Mouse (Mus musculus) neutrophil, adult 59 days (primary cell): ENCODE results near the gene Kif21b. TPM values are rescaled to one million over a fixed set of nuclear protein-coding genes. Genes with fewer than 3 reads are reported as not detected.

Source experiments
- total RNA-seq, 2 experiments: library from RNA; stranded (reverse); gene quantifications; 1 replicate in 1 of 2; 2 replicates in 1 of 2; pipeline ENCODE4 v1.2.4; 2023

The Kif21b gene
- total RNA-seq, result 100 to 1,000 TPM; 179 to 181 TPM

GRCm38 (mm10) chr1:136130951-136131558 is at the start of gene Kif21b:
Gene Kif21b, plus strand, starts transcription at chr1:136131389.

GRCm38 (mm10) chr1:136212803-136213202 is 81.6 kb downstream of the Kif21b start, which contains the start of gene Mroh3:
Gene Mroh3, minus strand, starts transcription at chr1:136212828.

Other genes starting within 250 kb of the Kif21b start
- gene Pkp1, start 212.2 kb upstream of the Kif21b start, total RNA-seq, result not detected
- not detected for gene Igfn1, start 125.0 kb upstream of the Kif21b start, total RNA-seq
- 1 to 10 TPM; 1.5 to 4.4 TPM for gene Tmem9, start 123.2 kb upstream of the Kif21b start, total RNA-seq
- gene Ascl5, start 80.6 kb upstream of the Kif21b start, total RNA-seq, result not detected
- under 1 TPM in 1 of 2 experiments, not detected in 1; 0.76 TPM for gene Cacna1s, start 78.6 kb upstream of the Kif21b start, total RNA-seq
- not detected for gene Mroh3, start 81.4 kb downstream of the Kif21b start, total RNA-seq
- gene Inava, start 102.9 kb downstream of the Kif21b start, total RNA-seq, result not detected
- not detected for gene Gpr25, start 129.5 kb downstream of the Kif21b start, total RNA-seq
- gene Camsap2, start 214.7 kb downstream of the Kif21b start, total RNA-seq, result 10 to 100 TPM; 13.0 to 13.9 TPM